ENCODE assay signal across 10 mouse cellular contexts in genomic region chr15:101341797-101342515, GRCm38 (mm10). TPM values are rescaled to one million over a fixed set of nuclear protein-coding genes. Genes with fewer than 3 reads are reported as not detected.
A peak's percentile ranks its signal among the peaks of the same experiment; 100 is the strongest.
DNase-seq lines count a peak whose midpoint lies in the region; ATAC-seq and TF ChIP-seq lines count a peak whose summit lies in the region.
"Had no signal": no experiment of that assay in that cellular context is flagged by ENCODE, and none has a peak within 500 bp of the region (broad histone marks: within the 10 kb centered on the region; RNA-seq: fewer than 3 reads in every experiment).

No protein-coding gene starts in this region.

- no peaks in the 10 kb centered on the region for H3K9me3 ChIP-seq in heart, embryonic 11.5 days (replicated peaks; ENCODE audit: control insufficient read depth, low read length)
- H3K9me3 ChIP-seq in lung, postnatal 0 days (ENCODE audit: low read length): no peaks in the 10 kb centered on the region
- no peaks in the 10 kb centered on the region for H3K9me3 ChIP-seq in forebrain, embryonic 12.5 days
- H3K9me3 ChIP-seq: hindbrain, embryonic 15.5 days; midbrain, embryonic 12.5 days had no signal

- no peak for ATAC-seq in heart, embryonic 11.5 days (replicated peaks; ENCODE audit: insufficient number of reproducible peaks, low FRiP score, low TSS enrichment)
- peak; percentile 50; the same call in 1 of the 2 replicates for ATAC-seq in lung, postnatal 0 days
- no peak for ATAC-seq in forebrain, embryonic 12.5 days (ENCODE audit: low FRiP score)

- H3K4me3 ChIP-seq in heart, embryonic 11.5 days (ENCODE audit: low read depth, low read length): no peak overlapping the region
- H3K4me3 ChIP-seq in lung, postnatal 0 days (ENCODE audit: low read depth, low read length): no peak overlapping the region
- H3K4me3 ChIP-seq in forebrain, embryonic 12.5 days (replicated peaks): no peak overlapping the region
- H3K4me3 ChIP-seq: hindbrain, embryonic 15.5 days; midbrain, embryonic 12.5 days had no signal

- H3K9ac ChIP-seq in heart, embryonic 11.5 days (ENCODE audit: low read depth, low read length): no peak overlapping the region
- no peak overlapping the region for H3K9ac ChIP-seq in lung, postnatal 0 days (replicated peaks; ENCODE audit: low read depth)
- no peak overlapping the region for H3K9ac ChIP-seq in forebrain, embryonic 12.5 days
- H3K9ac ChIP-seq: hindbrain, embryonic 15.5 days; midbrain, embryonic 12.5 days had no signal

- no peaks in the 10 kb centered on the region for H3K36me3 ChIP-seq in heart, embryonic 11.5 days (ENCODE audit: control insufficient read depth, insufficient read depth, low read length)
- no peaks in the 10 kb centered on the region for H3K36me3 ChIP-seq in lung, postnatal 0 days (ENCODE audit: insufficient read depth, low read length)
- H3K36me3 ChIP-seq in forebrain, embryonic 12.5 days (replicated peaks): no peaks in the 10 kb centered on the region
- H3K36me3 ChIP-seq: hindbrain, embryonic 15.5 days; midbrain, embryonic 12.5 days had no signal

- no peak overlapping the region for H3K4me2 ChIP-seq in heart, embryonic 11.5 days
- no peak overlapping the region for H3K4me2 ChIP-seq in lung, postnatal 0 days (replicated peaks; ENCODE audit: low read depth, low read length)
- H3K4me2 ChIP-seq in forebrain, embryonic 12.5 days: no peak overlapping the region
- H3K4me2 ChIP-seq: hindbrain, embryonic 15.5 days; midbrain, embryonic 12.5 days had no signal

- peaks cover 12% of the 10 kb centered on the region; the same call in 1 of the 2 replicates for H3K27me3 ChIP-seq in heart, embryonic 11.5 days (ENCODE audit: control insufficient read depth, insufficient read depth, low read length)
- H3K27me3 ChIP-seq in lung, postnatal 0 days (replicated peaks; ENCODE audit: insufficient read depth, low read length): no peaks in the 10 kb centered on the region
- H3K27me3 ChIP-seq in forebrain, embryonic 12.5 days: peaks cover 15% of the 10 kb centered on the region
- H3K27me3 ChIP-seq: hindbrain, embryonic 15.5 days had no signal

- peak; percentile 88 for TF ChIP-seq CTCF in lung, postnatal 0 days (IDR thresholded peaks at IDR 0.05)

- no peaks in the 10 kb centered on the region for H3K4me1 ChIP-seq in heart, embryonic 11.5 days (ENCODE audit: control insufficient read depth, insufficient read depth, low read length)
- 0 out of 2 replicates have a peak, but pooled peaks cover 5% of the 10 kb centered on the region for H3K4me1 ChIP-seq in lung, postnatal 0 days (ENCODE audit: insufficient read depth, low read depth, low read length)
- no peaks in the 10 kb centered on the region for H3K4me1 ChIP-seq in forebrain, embryonic 12.5 days
- H3K4me1 ChIP-seq: hindbrain, embryonic 15.5 days had no signal

- DNase-seq in heart, adult 8-10 months (ENCODE audit: low spot score): peak; percentile 37
- DNase-seq in urinary bladder, postnatal 14 days (ENCODE audit: low spot score): peak; percentile 80
- no peak for DNase-seq in urinary bladder, postnatal 4 days (ENCODE audit: low spot score in 2 of 2)
- peak; percentile 57 for DNase-seq in gastrocnemius, postnatal 14 days
- peak; percentile 64 for DNase-seq in lung, postnatal 0 days (ENCODE audit: low spot score)
- no peak for DNase-seq in thymus, postnatal 36 days

- no peak overlapping the region for H3K27ac ChIP-seq in heart, embryonic 11.5 days (ENCODE audit: low read depth, low read length)
- H3K27ac ChIP-seq in lung, postnatal 0 days (ENCODE audit: low read length): no peak overlapping the region
- no peak overlapping the region for H3K27ac ChIP-seq in forebrain, embryonic 12.5 days
- H3K27ac ChIP-seq: hindbrain, embryonic 15.5 days; midbrain, embryonic 12.5 days had no signal

- intact Hi-C loops in gastrocnemius, postnatal 14 days (cut with DNase I; ENCODE audit: low total_unique reads): loop anchor here (5.0 to 10.0 kb wide), 4 partner anchors 45 to 430 kb away; partner anchors contain the start of gene Krt83

- no peak for TF ChIP-seq EP300 in lung, postnatal 0 days (IDR thresholded peaks at IDR 0.05)

- 68% methylated on average over 5 of the region's 5 CpGs for WGBS in heart, embryonic 11.5 days (ENCODE audit: insufficient replicate concordance)
- WGBS in lung, postnatal 0 days: 50% methylated on average over 5 of the region's 5 CpGs
- WGBS in forebrain, embryonic 12.5 days: 70% methylated on average over 5 of the region's 5 CpGs

RNA-seq across cellular contexts. Expression of gene Krt80, which starts 28.0 kb away (rescaled TPM):
- total RNA-seq in heart, adult 8-10 months (2022): 1 to 10 TPM; 1.5 to 4.7 (median 2.4) TPM
- polyA plus RNA-seq in heart, embryonic 11.5 days (2014; fragmentation: Nextera tagmentation; extraction: Ambion mirVana): 2.5 and 2.8 TPM in 2 replicates
- 1 to 10 TPM in 1 of 2 experiments, under 1 TPM in 1; 0.69 to 1.4 TPM for total RNA-seq in gastrocnemius, postnatal 14 days (2021)
- 19.6 and 26.3 TPM in 2 replicates for polyA plus RNA-seq in lung, postnatal 0 days (2015; fragmentation: Nextera tagmentation; extraction: Ambion mirVana)
- polyA plus RNA-seq in forebrain, embryonic 12.5 days (2016; fragmentation: Nextera tagmentation; extraction: Ambion mirVana): not detected in 2 replicates

RNA-seq across cellular contexts. Expression of gene 6030408B16Rik, which starts 48.9 kb away (rescaled TPM):
- total RNA-seq in heart, adult 8-10 months (2022): 1 to 10 TPM in 3 of 4 experiments, under 1 TPM in 1; 0.54 to 2.1 (median 1.1) TPM
- polyA plus RNA-seq in heart, embryonic 11.5 days (2014; fragmentation: Nextera tagmentation; extraction: Ambion mirVana): 1.3 and 2.2 TPM in 2 replicates
- total RNA-seq in gastrocnemius, postnatal 14 days (2021): under 1 TPM; 0.22 to 0.29 TPM
- 74.9 and 82.4 TPM in 2 replicates for polyA plus RNA-seq in lung, postnatal 0 days (2015; fragmentation: Nextera tagmentation; extraction: Ambion mirVana)
- 0.27 and 0.28 TPM in 2 replicates for polyA plus RNA-seq in forebrain, embryonic 12.5 days (2016; fragmentation: Nextera tagmentation; extraction: Ambion mirVana)
- polyA plus RNA-seq: hindbrain, embryonic 15.5 days had no signal

RNA-seq across cellular contexts. Expression of gene Atg101, which starts 57.9 kb away (rescaled TPM):
- 10 to 100 TPM; 21.1 to 25.4 (median 21.4) TPM for total RNA-seq in heart, adult 8-10 months (2022)
- 49.4 and 50.1 TPM in 2 replicates for polyA plus RNA-seq in heart, embryonic 11.5 days (2014; fragmentation: Nextera tagmentation; extraction: Ambion mirVana)
- total RNA-seq in gastrocnemius, postnatal 14 days (2021): 10 to 100 TPM; 27.7 to 35.0 TPM
- 73.1 and 74.2 TPM in 2 replicates for polyA plus RNA-seq in lung, postnatal 0 days (2015; fragmentation: Nextera tagmentation; extraction: Ambion mirVana)
- polyA plus RNA-seq in forebrain, embryonic 12.5 days (2016; fragmentation: Nextera tagmentation; extraction: Ambion mirVana): 61.9 and 63.2 TPM in 2 replicates

Comparison
In these comparisons a context has a peak if more than half of its experiments do, and no peak if none do; other contexts are left out.
1. DNase-seq: peak in heart, adult 8-10 months (single experiment), urinary bladder, postnatal 14 days (single experiment), gastrocnemius, postnatal 14 days (single experiment) and lung, postnatal 0 days (single experiment); none in urinary bladder, postnatal 4 days (0 of 2) and thymus, postnatal 36 days (0 of 2).
2. RNA of gene 6030408B16Rik, which starts 48.9 kb away (polyA plus RNA-seq): 74.9 to 82.4 TPM in lung, postnatal 0 days; 1.3 to 2.2 TPM in heart, embryonic 11.5 days and 0.27 to 0.28 TPM in forebrain, embryonic 12.5 days; every median in the first group is over 10 times any median in the second.